Mouse (Mus musculus) kidney, embryonic 14.5 days (tissue): ENCODE measurements around the gene Rnh1. TPM values are rescaled to one million over a fixed set of nuclear protein-coding genes. Genes with fewer than 3 reads are reported as not detected.

Experiments used
- ATAC-seq: fragments of 200-750 bp; cut with Nextera tagmentation; 2 replicates; pipeline ENCODE4 v1.8.0; 2017; ENCODE audit warnings: moderate number of reproducible peaks, mild to moderate bottlenecking, moderate TSS enrichment, moderate library complexity; ENCODE audit not compliant: low FRiP score, low TSS enrichment
- H3K27ac ChIP-seq: fragments of 300-500 bp; sonication (generic); 2 replicates; pipeline ENCODE4 v1.5.1; 2014; ENCODE audit warnings: low read depth, mild to moderate bottlenecking, low read length, moderate library complexity, mixed read lengths
- H3K27me3 ChIP-seq: fragments of 300-500 bp; sonication (generic); 2 replicates; pipeline ENCODE4 v1.6.1; 2014; ENCODE audit warnings: mild to moderate bottlenecking, low read length; ENCODE audit not compliant: control insufficient read depth, insufficient read depth
- H3K36me3 ChIP-seq: fragments of 300-500 bp; sonication (generic); 2 replicates; pipeline ENCODE4 v1.6.1; 2014; ENCODE audit warnings: low read length, mixed read lengths; ENCODE audit not compliant: control insufficient read depth, insufficient read depth
- H3K4me1 ChIP-seq: fragments of 300-500 bp; sonication (generic); 2 replicates; pipeline ENCODE4 v1.6.1; 2014; ENCODE audit warnings: low read length, mixed read lengths; ENCODE audit not compliant: control insufficient read depth, insufficient read depth
- H3K4me2 ChIP-seq: fragments of 300-500 bp; sonication (generic); replicated peaks from 2 replicates; pipeline ENCODE4 v1.6.1; 2014; ENCODE audit warnings: low read depth, mild to moderate bottlenecking, low read length
- H3K4me3 ChIP-seq: fragments of 300-500 bp; sonication (generic); 2 replicates; pipeline ENCODE4 v1.5.1; 2014; ENCODE audit warnings: mild to moderate bottlenecking, low read length
- H3K9ac ChIP-seq: fragments of 300-500 bp; sonication (generic); 2 replicates; pipeline ENCODE4 v1.6.1; 2014; ENCODE audit warnings: low read depth, mild to moderate bottlenecking, low read length, moderate library complexity
- H3K9me3 ChIP-seq: fragments of 300-500 bp; sonication (generic); 2 replicates; pipeline ENCODE4 v1.6.1; 2016; ENCODE audit warnings: low read length; ENCODE audit not compliant: control insufficient read depth
- WGBS: fragments of 180-500 bp; shearing (Covaris S2); extraction: QIAGEN DNeasy Blood & Tissue Kit; methylation state at CpG from one replicate; pipeline ENCODE4 v1.1.7; 2014; 5-methylcytosine and 5-hydroxymethylcytosine counted together
- microRNA counts: library from miRNA; unstranded; fragments of <30 nt; microRNA quantifications from one replicate; lab custom pipeline; 2017
- microRNA-seq: library from miRNA; unstranded; fragments of <30 nt; microRNA quantifications from one replicate; pipeline ENCODE4, GENCODE M21; 2016
- polyA plus RNA-seq: library from polyadenylated mRNA; unstranded; fragments of >200 nt; fragmentation: Nextera tagmentation; extraction: Ambion mirVana; gene quantifications from 2 replicates; pipeline ENCODE4 v1.2.1, GENCODE M21; 2014

Rnh1 gene
- polyA plus RNA-seq, 1 experiment from 2014 or later = 122 TPM

- Histone ChIP-seq H3K27ac (no peak within 1 kb of the TSS), H3K4me3 (no peak within 1 kb of the TSS), H3K27me3 (no peaks in the 10 kb centered on the region), H3K4me1 (0 out of 2 replicates have a peak, but pooled peaks cover 3% of the 10 kb centered on the region), H3K9me3 (no peaks in the 10 kb centered on the region), H3K4me2 (peak within 1 kb of the TSS; percentile 31), H3K36me3 (no peaks in the 10 kb centered on the region), H3K9ac (peak within 1 kb of the TSS; percentile 19; the same call in 1 of the 2 replicates)
- no peak for ATAC-seq
- WGBS = 10% methylated on average over 9 of the region's 9 CpGs
These were observed 55.0 kb downstream of the Rnh1 start, which contains the start of gene Ano9 for GRCm38 (mm10) chr7:141117636-141118035. Ano9 (minus strand) TSS chr7:141117806.

DNA sequence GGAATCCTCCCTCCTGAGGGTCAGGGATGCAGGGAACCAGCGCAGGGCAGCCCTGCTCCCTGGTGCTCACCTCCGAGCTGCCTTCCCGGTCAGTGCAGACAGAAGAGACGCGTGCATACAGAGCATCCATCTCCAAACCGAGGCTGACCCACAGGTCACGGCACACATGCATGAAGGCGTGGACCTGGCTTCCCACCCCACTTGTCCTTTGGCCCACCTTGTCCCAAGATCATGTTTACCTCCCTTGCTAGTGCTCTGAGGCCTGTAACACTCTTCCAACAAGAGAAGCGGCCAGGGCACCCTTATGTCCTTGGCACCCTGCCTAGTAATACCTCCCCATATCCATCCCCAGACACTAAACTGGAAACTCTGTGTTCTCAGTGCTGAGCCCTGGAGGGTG lies 56.8 kb downstream of the Rnh1 start:
- H3K27me3 ChIP-seq = no peaks in the 10 kb centered on the region
- WGBS = 87% methylated on average over 9 of the region's 9 CpGs
- no peaks in the 10 kb centered on the region for H3K4me1 ChIP-seq
- H3K9me3 ChIP-seq = no peaks in the 10 kb centered on the region
- H3K27ac ChIP-seq = no peak overlapping the region
- H3K4me3 ChIP-seq = no peak overlapping the region
- no peaks in the 10 kb centered on the region for H3K36me3 ChIP-seq
- no peak overlapping the region for H3K9ac ChIP-seq
- H3K4me2 ChIP-seq = no peak overlapping the region
- no peak for ATAC-seq

MicroRNAs encoded within 50 kb of the gene (microRNA counts, 519-probe panel; counts per million panel counts)
- 5,886 counts per million, percentile 59 among the panel's probes with 10 or more counts for microRNA mmu-miR-210 (lab: Ali Mortazavi, UCI)

Small RNAs within 50 kb of the gene (microRNA-seq; reads per million reads assigned to microRNA genes)
- 298 reads per million, percentile 68 among the genes with 10 or more reads in this experiment for gene Mir210

Other genes starting within 250 kb of the Rnh1 start
- 15.9 and 20.5 TPM in 2 replicates for gene Pgghg, start 231.5 kb downstream of the Rnh1 start, polyA plus RNA-seq
- gene Ifitm5, start 222.6 kb downstream of the Rnh1 start, polyA plus RNA-seq = 2.2 and 2.6 TPM in 2 replicates
- not detected in 2 replicates for gene Gm45717, start 216.9 kb downstream of the Rnh1 start, polyA plus RNA-seq
- gene Ifitm2, start 216.9 kb downstream of the Rnh1 start, polyA plus RNA-seq = 1,039 and 1,151 TPM in 2 replicates
- gene Ifitm1, start 205.6 kb downstream of the Rnh1 start, polyA plus RNA-seq = 54.4 and 61.4 TPM in 2 replicates
- gene Ifitm3, start 162.1 kb downstream of the Rnh1 start, polyA plus RNA-seq = 154 and 166 TPM in 2 replicates
- 0.84 and 1.6 TPM in 2 replicates for gene Ifitm6, start 154.9 kb downstream of the Rnh1 start, polyA plus RNA-seq
- gene Gm17387, start 143.7 kb downstream of the Rnh1 start, polyA plus RNA-seq = not detected in 2 replicates
- 13.7 and 14.4 TPM in 2 replicates for gene B4galnt4, start 111.8 kb downstream of the Rnh1 start, polyA plus RNA-seq
- gene Pkp3, start 94.6 kb downstream of the Rnh1 start, polyA plus RNA-seq = 4.0 and 4.3 TPM in 2 replicates
- gene Sigirr, start 72.3 kb downstream of the Rnh1 start, polyA plus RNA-seq = 9.5 and 11.7 TPM in 2 replicates
- gene Ano9, start 55.1 kb downstream of the Rnh1 start, polyA plus RNA-seq = 3.0 and 4.4 TPM in 2 replicates
- 58.4 and 63.1 TPM in 2 replicates for gene Ptdss2, start 50.5 kb downstream of the Rnh1 start, polyA plus RNA-seq
- gene Hras, start 21.1 kb upstream of the Rnh1 start, polyA plus RNA-seq = 97.2 and 97.8 TPM in 2 replicates
- 6.7 and 9.5 TPM in 2 replicates for gene Lrrc56, start 21.3 kb upstream of the Rnh1 start, polyA plus RNA-seq
- 3.3 and 3.4 TPM in 2 replicates for gene Lmntd2, start 41.2 kb upstream of the Rnh1 start, polyA plus RNA-seq
- gene Rassf7, start 43.0 kb upstream of the Rnh1 start, polyA plus RNA-seq = 52.0 and 52.9 TPM in 2 replicates
- gene Phrf1, start 55.9 kb upstream of the Rnh1 start, polyA plus RNA-seq = 48.5 and 82.6 TPM in 2 replicates
- gene Irf7, start 93.6 kb upstream of the Rnh1 start, polyA plus RNA-seq = 2.4 and 2.7 TPM in 2 replicates
- 1.7 and 3.5 TPM in 2 replicates for gene Cdhr5, start 103.9 kb upstream of the Rnh1 start, polyA plus RNA-seq
- 40.2 and 58.1 TPM in 2 replicates for gene Sct, start 106.3 kb upstream of the Rnh1 start, polyA plus RNA-seq
- 1.4 and 1.6 TPM in 2 replicates for gene Drd4, start 119.1 kb upstream of the Rnh1 start, polyA plus RNA-seq
- 64.0 and 79.7 TPM in 2 replicates for gene Deaf1, start 154.8 kb upstream of the Rnh1 start, polyA plus RNA-seq
- gene Tmem80, start 154.9 kb upstream of the Rnh1 start, polyA plus RNA-seq = 36.7 and 46.8 TPM in 2 replicates
- 9.6 and 18.0 TPM in 2 replicates for gene Eps8l2, start 166.0 kb upstream of the Rnh1 start, polyA plus RNA-seq
- 321 and 322 TPM in 2 replicates for gene Taldo1, start 219.3 kb upstream of the Rnh1 start, polyA plus RNA-seq
- gene Gatd1, start 241.3 kb upstream of the Rnh1 start, polyA plus RNA-seq = 50.7 and 54.5 TPM in 2 replicates